Mouse (Mus musculus) liver, embryonic 14.5 days (tissue): ENCODE data around the gene Olfr99. TPM values are rescaled to one million over a fixed set of nuclear protein-coding genes. Genes with fewer than 3 reads are reported as not detected.

Experiments used
- ATAC-seq: fragments of 200-750 bp; cut with Nextera tagmentation; 2 replicates; pipeline ENCODE4 v1.8.0; 2017; ENCODE audit warnings: moderate number of reproducible peaks, mild to moderate bottlenecking, moderate library complexity; ENCODE audit not compliant: insufficient read depth
- DNase-seq, 3 experiments: peaks; one replicate each; pipeline ENCODE4 v3.0.0-alpha.2; 2012 to 2013; ENCODE audit warnings: low read depth in 3 of 3, low spot score in 3 of 3
- H3K27ac ChIP-seq: fragments of 300-500 bp; sonication (generic); 2 replicates; pipeline ENCODE4 v1.5.1; 2014; ENCODE audit warnings: moderate library complexity, mild to moderate bottlenecking, control low read depth, inconsistent platforms
- H3K27me3 ChIP-seq: fragments of 300-500 bp; sonication (generic); 2 replicates; pipeline ENCODE4 v1.6.1; 2014; ENCODE audit warnings: mild to moderate bottlenecking, low read length, moderate library complexity; ENCODE audit not compliant: control insufficient read depth, insufficient read depth
- H3K36me3 ChIP-seq: fragments of 300-500 bp; sonication (generic); replicated peaks from 2 replicates; pipeline ENCODE4 v1.6.1; 2014; ENCODE audit warnings: low read depth; ENCODE audit not compliant: control insufficient read depth, insufficient read depth
- H3K4me1 ChIP-seq, 2 experiments: fragments of 200-500 bp in 1 of 2; fragments of 300-500 bp in 1 of 2; sonication (generic) in 1 of 2; replicated peaks; 2 replicates each; pipeline ENCODE4 v1.6.1; 2012 to 2014; ENCODE audit warnings: antibody characterized with exemption in 1 of 2, inconsistent platforms in 1 of 2, low read length in 1 of 2; ENCODE audit not compliant: control insufficient read depth in 2 of 2, insufficient read depth in 2 of 2
- H3K4me2 ChIP-seq: fragments of 300-500 bp; sonication (generic); 2 replicates; pipeline ENCODE4 v1.6.1; 2014; ENCODE audit warnings: low read depth, mild to moderate bottlenecking, control low read depth, moderate library complexity
- H3K4me3 ChIP-seq, 2 experiments: fragments of 200-500 bp in 1 of 2; fragments of 300-500 bp in 1 of 2; sonication (generic) in 1 of 2; 2 replicates each; pipeline ENCODE4 v1.5.1; 2012 to 2014; ENCODE audit warnings: low read depth in 2 of 2, low read length in 2 of 2, mild to moderate bottlenecking in 2 of 2, control low read depth in 1 of 2, inconsistent platforms in 1 of 2, moderate library complexity in 1 of 2; ENCODE audit not compliant: insufficient read depth in 1 of 2
- H3K9ac ChIP-seq: fragments of 300-500 bp; sonication (generic); replicated peaks from 2 replicates; pipeline ENCODE4 v1.6.1; 2014; ENCODE audit warnings: mild to moderate bottlenecking, control low read depth, moderate library complexity
- H3K9me3 ChIP-seq: fragments of 300-500 bp; sonication (generic); 2 replicates; pipeline ENCODE4 v1.6.1; 2016; ENCODE audit warnings: low read length, mixed read lengths; ENCODE audit not compliant: control insufficient read depth
- CTCF ChIP-seq: IDR thresholded peaks from 2 replicates; pipeline ENCODE4 v1.5.1; 2016; ENCODE audit warnings: antibody characterized with exemption, low read depth, control low read depth
- EP300 ChIP-seq: IDR thresholded peaks from 2 replicates; pipeline ENCODE4 v1.6.1; 2016; ENCODE audit warnings: antibody characterized with exemption, low read depth
- WGBS: fragments of 180-500 bp; shearing (Covaris S2); extraction: QIAGEN DNeasy Blood & Tissue Kit; methylation state at CpG from one replicate; pipeline ENCODE4 v1.1.7; 2014; ENCODE audit not compliant: insufficient replicate concordance; 5-methylcytosine and 5-hydroxymethylcytosine counted together
- polyA plus RNA-seq, 2 experiments: library from polyadenylated mRNA; depleted of rRNA in 1 of 2; stranded (reverse) in 1 of 2; unstranded in 1 of 2; fragments of >200 nt; fragmentation: Nextera tagmentation in 1 of 2; extraction: Ambion mirVana in 1 of 2; gene quantifications; 2 replicates each; pipeline versions ENCODE4 v1.2.1 to v1.2.3; 2012 to 2014

Olfr99 gene
- polyA plus RNA-seq (2012; rRNA removed) (not detected in 2 replicates), polyA plus RNA-seq (2014; fragmentation: Nextera tagmentation; extraction: Ambion mirVana) (not detected in 2 replicates)

GRCm38 (mm10) chr17:37283360-37283759, at the start of gene Olfr99:
Gene Olfr99, minus strand, starts transcription at chr17:37283460.
- no peak within 1 kb of the TSS for H3K4me2 ChIP-seq
- WGBS, result 44% methylated on average over 1 of the region's 1 CpGs
- H3K9me3 ChIP-seq, result no peaks in the 10 kb centered on the region
- no peaks in the 10 kb centered on the region for H3K36me3 ChIP-seq
- H3K9ac ChIP-seq, result no peak within 1 kb of the TSS
- no peak within 1 kb of the TSS for H3K27ac ChIP-seq
- TF ChIP-seq CTCF, result no peak
- TF ChIP-seq EP300, result no peak
- ATAC-seq (no peak), DNase-seq (no peak)
- no peaks in the 10 kb centered on the region for H3K27me3 ChIP-seq
- no peaks in the 10 kb centered on the region for H3K4me1 ChIP-seq
- H3K4me3 ChIP-seq, result no peak within 1 kb of the TSS

GRCm38 (mm10) chr17:37316954-37317353, 33.7 kb upstream of the Olfr99 start, which contains the start of gene Olfr102:
Gene Olfr102, minus strand, starts transcription at chr17:37317054.
- DNase-seq (no peak), ATAC-seq (no peak)
- Histone ChIP-seq H3K4me3 (no peak within 1 kb of the TSS), H3K4me1 (no peaks in the 10 kb centered on the region), H3K27me3 (no peaks in the 10 kb centered on the region), H3K9ac (no peak within 1 kb of the TSS), H3K4me2 (no peak within 1 kb of the TSS), H3K36me3 (no peaks in the 10 kb centered on the region), H3K27ac (no peak within 1 kb of the TSS), H3K9me3 (no peaks in the 10 kb centered on the region)
- no peak for TF ChIP-seq EP300
- TF ChIP-seq CTCF, result no peak

- 27% methylated on average over 2 of the region's 2 CpGs for WGBS
- H3K4me3 ChIP-seq, result no peak overlapping the region
- no peak overlapping the region for H3K27ac ChIP-seq
- ATAC-seq (no peak), DNase-seq (no peak)
- no peaks in the 10 kb centered on the region for H3K27me3 ChIP-seq
- H3K4me1 ChIP-seq, result no peaks in the 10 kb centered on the region
- no peak overlapping the region for H3K9ac ChIP-seq
- no peak overlapping the region for H3K4me2 ChIP-seq
- no peaks in the 10 kb centered on the region for H3K36me3 ChIP-seq
- H3K9me3 ChIP-seq, result no peaks in the 10 kb centered on the region
- no peak for TF ChIP-seq EP300
- TF ChIP-seq CTCF, result no peak
These were observed 27.0 kb upstream of the Olfr99 start for GRCm38 (mm10) chr17:37310146-37310699.

- ATAC-seq (no peak), DNase-seq (no peak)
- WGBS, result 24% methylated on average over 4 of the region's 4 CpGs
- Histone ChIP-seq H3K4me2 (no peak overlapping the region), H3K27ac (no peak overlapping the region), H3K4me1 (no peaks in the 10 kb centered on the region), H3K9me3 (no peaks in the 10 kb centered on the region), H3K4me3 (no peak overlapping the region), H3K9ac (no peak overlapping the region), H3K27me3 (no peaks in the 10 kb centered on the region), H3K36me3 (no peaks in the 10 kb centered on the region)
- TF ChIP-seq CTCF (no peak), EP300 (no peak)
These were observed 25.2 kb upstream of the Olfr99 start for GRCm38 (mm10) chr17:37308483-37308882.

GRCm38 (mm10) chr17:37304213-37304612, 21.0 kb upstream of the Olfr99 start, which contains the start of gene Olfr101:
Gene Olfr101, minus strand, starts transcription at chr17:37304313.
- ATAC-seq (no peak), DNase-seq (no peak)
- H3K4me3 ChIP-seq, result no peak within 1 kb of the TSS
- 46% methylated on average over 4 of the region's 4 CpGs for WGBS
- TF ChIP-seq EP300, result no peak
- TF ChIP-seq CTCF, result no peak
- no peaks in the 10 kb centered on the region for H3K9me3 ChIP-seq
- no peaks in the 10 kb centered on the region for H3K36me3 ChIP-seq
- no peaks in the 10 kb centered on the region for H3K4me1 ChIP-seq
- no peak within 1 kb of the TSS for H3K4me2 ChIP-seq
- H3K27me3 ChIP-seq, result no peaks in the 10 kb centered on the region
- H3K27ac ChIP-seq, result no peak within 1 kb of the TSS
- no peak within 1 kb of the TSS for H3K9ac ChIP-seq
